Mouse (Mus musculus): ENCODE measurements around the gene Gramd4.

GRCm38 (mm10) chr15:86185689-86186569 is 128.4 kb downstream of the Gramd4 start, which contains the start of gene Cerk:
- TF ChIP-seq GATA1 (IDR thresholded peaks at IDR 0.05; ENCODE audit: low read length), result no peak
- TF ChIP-seq TAL1 (IDR thresholded peaks at IDR 0.05; ENCODE audit: low read length), result no peak
